Mouse (Mus musculus): ENCODE data around the gene Fn3krp. TPM values are rescaled to one million over a fixed set of nuclear protein-coding genes. Genes with fewer than 3 reads are reported as not detected.
A peak's percentile ranks its signal among the peaks of the same experiment; 100 is the strongest.

Gene Fn3krp
- polyA plus RNA-seq, 2 experiments: 24.2 to 24.4 TPM

DNA sequence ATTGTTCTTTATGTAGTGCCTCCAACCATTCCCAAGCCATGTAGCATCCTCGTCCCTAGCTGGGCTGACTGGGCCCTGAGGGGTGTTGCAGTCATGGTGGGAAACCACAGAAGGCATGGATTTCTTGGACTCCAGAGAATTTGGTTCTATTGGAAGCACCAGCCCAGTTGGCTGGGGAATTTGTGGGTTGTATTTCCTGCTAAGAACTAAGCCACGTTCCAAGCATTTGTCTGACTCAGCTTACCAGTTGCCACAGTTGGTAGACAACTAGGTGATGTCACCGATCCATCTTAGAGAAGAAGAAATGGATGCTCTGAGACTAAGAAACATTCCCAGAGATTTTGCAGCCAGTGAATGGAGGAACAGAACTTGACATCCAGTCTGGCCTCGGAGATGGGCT lies 20.5 kb downstream of the Fn3krp start:
- peaks cover 55% of the 10 kb centered on the region for H3K36me3 ChIP-seq (replicated peaks; ENCODE audit: control insufficient read depth, insufficient read depth, low read depth)
- no peak overlapping the region for H3K9ac ChIP-seq (replicated peaks)
- TF ChIP-seq CTCF (IDR thresholded peaks at IDR 0.05; ENCODE audit: low read depth) (no peak), EP300 (IDR thresholded peaks at IDR 0.05; ENCODE audit: low read depth) (no peak)
- 85% methylated on average over 4 of the region's 4 CpGs for whole genome bisulfite sequencing (ENCODE audit: insufficient replicate concordance)
- ATAC-seq (ENCODE audit: insufficient read depth) (no peak), DNase-seq (ENCODE audit: low read depth in 3 of 3, low spot score in 3 of 3) (no peak)
- H3K4me1 ChIP-seq (replicated peaks; ENCODE audit: control insufficient read depth in 2 of 2, insufficient read depth in 2 of 2, low read length in 1 of 2): peaks cover 29 to 30% of the 10 kb centered on the region in 2 experiments
- no peak overlapping the region for H3K27ac ChIP-seq
- H3K4me2 ChIP-seq (ENCODE audit: low read depth): no peak overlapping the region
- no peak overlapping the region for H3K4me3 ChIP-seq (ENCODE audit: insufficient read depth in 1 of 2, low read depth in 2 of 2, low read length in 2 of 2)
- no peaks in the 10 kb centered on the region for H3K9me3 ChIP-seq (ENCODE audit: control insufficient read depth, low read length)
- H3K27me3 ChIP-seq (ENCODE audit: control insufficient read depth, insufficient read depth, low read length): no peaks in the 10 kb centered on the region; the same call in 1 of the 2 replicates

DNA sequence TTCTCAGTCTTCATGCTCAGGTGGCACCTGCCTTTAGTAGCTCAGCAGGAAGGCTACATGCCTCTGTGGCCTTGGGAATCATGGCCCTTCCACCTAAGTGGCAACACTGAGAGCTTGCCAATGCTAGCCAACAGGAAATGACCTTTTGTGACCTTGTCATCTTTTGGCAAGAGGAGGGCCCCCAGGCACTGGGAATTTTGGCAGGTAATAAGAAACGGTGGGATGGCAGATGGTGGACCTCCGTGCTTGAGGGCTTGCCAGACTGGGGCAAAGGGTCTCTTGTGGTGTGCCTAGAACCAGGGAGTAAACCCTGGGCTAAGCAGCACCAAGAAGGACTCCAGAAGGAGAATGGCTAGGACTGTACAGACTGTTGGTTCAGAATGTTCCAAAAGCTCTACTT lies 20.9 kb downstream of the Fn3krp start:
- Histone ChIP-seq H3K9me3 (ENCODE audit: control insufficient read depth, low read length) (no peaks in the 10 kb centered on the region), H3K9ac (replicated peaks) (no peak overlapping the region), H3K27ac (no peak overlapping the region), H3K4me2 (ENCODE audit: low read depth) (no peak overlapping the region), H3K4me1 (replicated peaks; ENCODE audit: control insufficient read depth in 2 of 2, insufficient read depth in 2 of 2, low read length in 1 of 2) (peaks cover 26% of the 10 kb centered on the region in 2 experiments), H3K36me3 (replicated peaks; ENCODE audit: control insufficient read depth, insufficient read depth, low read depth) (peaks cover 55% of the 10 kb centered on the region), H3K27me3 (ENCODE audit: control insufficient read depth, insufficient read depth, low read length) (no peaks in the 10 kb centered on the region; the same call in 1 of the 2 replicates), H3K4me3 (ENCODE audit: insufficient read depth in 1 of 2, low read depth in 2 of 2, low read length in 2 of 2) (no peak overlapping the region)
- WGBS (ENCODE audit: insufficient replicate concordance): 56% methylated on average over 2 of the region's 2 CpGs
- no peak for TF ChIP-seq EP300 (IDR thresholded peaks at IDR 0.05; ENCODE audit: low read depth)
- TF ChIP-seq CTCF (IDR thresholded peaks at IDR 0.05; ENCODE audit: low read depth): no peak
- no peak for ATAC-seq (ENCODE audit: insufficient read depth)
- DNase-seq (ENCODE audit: low read depth in 3 of 3, low spot score in 3 of 3): no peak

DNA sequence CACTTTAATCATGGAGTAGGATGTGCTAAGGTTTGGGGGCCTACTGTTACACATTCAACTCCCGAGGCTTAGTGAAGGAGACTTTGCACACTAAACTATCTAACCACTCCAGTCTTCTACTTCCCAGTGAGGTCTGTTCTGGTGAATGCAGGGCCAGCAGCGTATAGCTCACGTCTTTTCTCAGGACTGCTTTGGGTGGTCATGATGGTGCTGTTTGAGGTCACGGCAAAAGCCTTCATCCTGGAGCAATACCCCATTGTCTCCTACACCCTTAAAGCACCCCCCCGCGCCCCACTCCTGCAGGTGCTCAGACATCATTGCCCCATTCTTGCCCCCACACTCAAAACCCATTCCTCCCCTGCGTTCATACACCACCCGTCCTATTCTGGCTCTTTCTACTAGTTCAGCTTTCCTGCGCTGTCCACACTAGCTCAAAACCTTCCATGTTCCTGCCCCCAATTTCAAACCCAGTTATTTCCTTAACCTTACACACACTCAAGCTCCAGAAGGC lies 30.1 kb downstream of the Fn3krp start:
- peaks cover 25% of the 10 kb centered on the region for H3K36me3 ChIP-seq (replicated peaks; ENCODE audit: control insufficient read depth, insufficient read depth, low read depth)
- no peaks in the 10 kb centered on the region; the same call in 1 of the 2 replicates for H3K27me3 ChIP-seq (ENCODE audit: control insufficient read depth, insufficient read depth, low read length)
- peaks cover 16 to 18% of the 10 kb centered on the region in 2 experiments for H3K4me1 ChIP-seq (replicated peaks; ENCODE audit: control insufficient read depth in 2 of 2, insufficient read depth in 2 of 2, low read length in 1 of 2)
- no peak for TF ChIP-seq EP300 (IDR thresholded peaks at IDR 0.05; ENCODE audit: low read depth)
- TF ChIP-seq CTCF (IDR thresholded peaks at IDR 0.05; ENCODE audit: low read depth): no peak
- DNase-seq (ENCODE audit: low read depth in 3 of 3, low spot score in 3 of 3): no peak
- WGBS (ENCODE audit: insufficient replicate concordance): 28% methylated on average over 9 of the region's 9 CpGs
- no peaks in the 10 kb centered on the region for H3K9me3 ChIP-seq (ENCODE audit: control insufficient read depth, low read length)
- peak overlapping the region; percentile 49 for H3K9ac ChIP-seq (replicated peaks)
- peak overlapping the region; percentile 75 to 76 for H3K4me3 ChIP-seq (ENCODE audit: insufficient read depth in 1 of 2, low read depth in 2 of 2, low read length in 2 of 2)
- peak overlapping the region; percentile 84 for H3K4me2 ChIP-seq (ENCODE audit: low read depth)
- no peak for ATAC-seq (ENCODE audit: insufficient read depth)
- H3K27ac ChIP-seq: peak overlapping the region; percentile 79

DNA sequence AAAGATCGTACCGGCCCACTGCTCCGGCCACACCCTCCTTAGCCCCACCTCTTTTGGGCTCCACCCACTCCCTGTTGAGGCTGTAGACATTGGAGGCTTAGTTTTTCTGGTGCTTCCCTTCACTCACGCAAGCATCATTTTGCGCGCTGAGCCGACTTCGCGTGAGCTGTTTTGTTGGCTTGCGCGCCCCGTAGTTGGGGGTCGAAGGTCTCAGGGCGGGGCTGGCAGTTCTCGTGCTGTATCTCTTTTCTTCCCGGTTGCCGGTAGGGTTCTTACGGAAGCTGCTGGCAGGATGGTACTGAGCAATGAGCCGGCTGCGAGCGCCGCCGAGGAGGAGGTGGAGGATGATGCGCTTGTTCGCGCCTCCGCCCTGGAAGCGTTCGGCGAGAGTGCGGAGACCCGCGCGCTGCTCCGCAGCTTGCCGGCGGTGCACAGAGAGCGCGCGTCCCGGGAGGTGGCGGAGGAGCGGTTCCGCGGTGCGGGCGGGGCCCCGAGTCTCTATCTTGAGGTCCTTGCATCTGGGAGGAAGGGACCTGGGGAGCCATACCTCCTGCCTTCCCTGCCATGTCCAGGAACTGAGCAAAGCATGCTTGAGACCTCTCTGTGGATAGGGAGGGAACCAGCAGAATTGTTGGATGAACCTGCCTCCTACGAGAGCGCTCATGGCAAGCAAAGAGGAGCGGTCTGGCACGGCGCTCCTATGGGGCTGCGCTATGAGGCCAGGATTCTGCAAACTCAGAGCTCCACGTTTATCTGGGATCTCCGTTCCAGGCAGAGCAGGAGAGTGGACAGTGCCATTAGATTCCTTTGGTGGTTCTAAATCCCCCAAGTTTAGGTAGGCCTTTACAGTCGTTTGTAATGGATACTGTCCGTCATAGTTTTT lies 30.8 kb downstream of the Fn3krp start, which contains the start of gene Tbcd:
Gene Tbcd, plus strand, starts transcription at position 197 of the 883 bp plus-strand sequence.
- Histone ChIP-seq H3K4me3 (ENCODE audit: insufficient read depth in 1 of 2, low read depth in 2 of 2, low read length in 2 of 2) (peak within 1 kb of the TSS; percentile 75 to 76), H3K4me1 (replicated peaks; ENCODE audit: control insufficient read depth in 2 of 2, insufficient read depth in 2 of 2, low read length in 1 of 2) (peaks cover 16 to 18% of the 10 kb centered on the region in 2 experiments), H3K9me3 (ENCODE audit: control insufficient read depth, low read length) (no peaks in the 10 kb centered on the region), H3K4me2 (ENCODE audit: low read depth) (peak within 1 kb of the TSS; percentile 84), H3K9ac (replicated peaks) (peak within 1 kb of the TSS; percentile 73), H3K27ac (peak within 1 kb of the TSS; percentile 79), H3K36me3 (replicated peaks; ENCODE audit: control insufficient read depth, insufficient read depth, low read depth) (peaks cover 25% of the 10 kb centered on the region), H3K27me3 (ENCODE audit: control insufficient read depth, insufficient read depth, low read length) (no peaks in the 10 kb centered on the region; the same call in 1 of the 2 replicates)
- WGBS (ENCODE audit: insufficient replicate concordance): under 1% methylated on average over 58 of the region's 58 CpGs
- peak; percentile 85 to 92 (median 89) for DNase-seq (ENCODE audit: low read depth in 3 of 3, low spot score in 3 of 3)
- TF ChIP-seq CTCF (IDR thresholded peaks at IDR 0.05; ENCODE audit: low read depth) (no peak; the same call in 1 of the 2 replicates), EP300 (IDR thresholded peaks at IDR 0.05; ENCODE audit: low read depth) (no peak)
- peak; percentile 93 for ATAC-seq (ENCODE audit: insufficient read depth)

DNA sequence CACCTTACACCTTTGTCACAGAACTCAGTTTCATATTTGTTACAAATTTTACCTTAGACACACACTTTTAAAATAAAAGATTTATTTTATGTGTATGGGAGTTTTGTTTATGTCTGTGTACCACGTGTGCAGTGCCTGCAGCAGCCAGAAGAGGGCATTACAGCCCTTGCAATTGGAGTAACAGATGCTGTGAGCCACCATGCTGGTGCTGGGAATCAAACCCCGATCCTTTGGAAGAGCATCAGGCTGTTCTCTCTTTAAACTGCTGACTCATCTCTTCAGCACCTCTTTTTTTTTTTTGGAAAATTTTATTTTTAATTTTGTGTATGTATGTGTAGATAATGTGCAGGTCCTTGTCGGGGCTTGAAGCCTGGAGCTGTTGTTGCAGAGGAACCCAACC lies 36.7 kb downstream of the Fn3krp start:
- Histone ChIP-seq H3K36me3 (replicated peaks; ENCODE audit: control insufficient read depth, insufficient read depth, low read depth) (peaks cover 43% of the 10 kb centered on the region), H3K4me3 (ENCODE audit: insufficient read depth in 1 of 2, low read depth in 2 of 2, low read length in 2 of 2) (no peak overlapping the region), H3K27ac (no peak overlapping the region), H3K27me3 (ENCODE audit: control insufficient read depth, insufficient read depth, low read length) (no peaks in the 10 kb centered on the region), H3K4me1 (replicated peaks; ENCODE audit: control insufficient read depth in 2 of 2, insufficient read depth in 2 of 2, low read length in 1 of 2) (peaks cover 5 to 6% of the 10 kb centered on the region in 2 experiments), H3K9me3 (ENCODE audit: control insufficient read depth, low read length) (no peaks in the 10 kb centered on the region; the same call in 1 of the 2 replicates), H3K4me2 (ENCODE audit: low read depth) (no peak overlapping the region), H3K9ac (replicated peaks) (no peak overlapping the region)
- WGBS (ENCODE audit: insufficient replicate concordance): 83% methylated on average over 3 of the region's 3 CpGs
- no peak for DNase-seq (ENCODE audit: low read depth in 3 of 3, low spot score in 3 of 3)
- TF ChIP-seq EP300 (IDR thresholded peaks at IDR 0.05; ENCODE audit: low read depth) (no peak), CTCF (IDR thresholded peaks at IDR 0.05; ENCODE audit: low read depth) (peak; percentile 65)
- ATAC-seq (ENCODE audit: insufficient read depth): no peak
